Mouse (Mus musculus) midbrain, embryonic 11.5 days (tissue): ENCODE results near the gene Gabra4. TPM values are rescaled to one million over a fixed set of nuclear protein-coding genes. Genes with fewer than 3 reads are reported as not detected.

Source experiments
- ATAC-seq: fragments of 200-750 bp; cut with Nextera tagmentation; 2 replicates; pipeline ENCODE4 v1.8.0; 2017; ENCODE audit warnings: moderate TSS enrichment, moderate library complexity; ENCODE audit not compliant: low FRiP score
- DNase-seq: peaks from one replicate; pipeline ENCODE4 v3.0.0; 2015; ENCODE audit warnings: low spot score; ENCODE audit errors: missing footprints
- H3K27ac ChIP-seq: fragments of 300-500 bp; sonication (generic); 2 replicates; pipeline ENCODE4 v1.5.1; 2014; ENCODE audit warnings: low read depth, low read length
- H3K27me3 ChIP-seq: fragments of 300-500 bp; sonication (generic); 2 replicates; pipeline ENCODE4 v1.6.1; 2014; ENCODE audit warnings: mild to moderate bottlenecking, low read length, moderate library complexity, mixed read lengths; ENCODE audit not compliant: control insufficient read depth, insufficient read depth
- H3K36me3 ChIP-seq: fragments of 300-500 bp; sonication (generic); 2 replicates; pipeline ENCODE4 v1.6.1; 2014; ENCODE audit warnings: mild to moderate bottlenecking, low read length, moderate library complexity, mixed read lengths; ENCODE audit not compliant: control insufficient read depth, insufficient read depth
- H3K4me1 ChIP-seq: fragments of 300-500 bp; sonication (generic); 2 replicates; pipeline ENCODE4 v1.6.1; 2014; ENCODE audit warnings: low read length; ENCODE audit not compliant: control insufficient read depth, insufficient read depth
- H3K4me2 ChIP-seq: fragments of 300-500 bp; sonication (generic); 2 replicates; pipeline ENCODE4 v1.6.1; 2014; ENCODE audit warnings: mild to moderate bottlenecking, moderate library complexity
- H3K4me3 ChIP-seq: fragments of 300-500 bp; sonication (generic); 2 replicates; pipeline ENCODE4 v1.5.1; 2014; ENCODE audit warnings: low read depth, low read length
- H3K9ac ChIP-seq: fragments of 300-500 bp; sonication (generic); 2 replicates; pipeline ENCODE4 v1.6.1; 2014; ENCODE audit warnings: low read length
- H3K9me3 ChIP-seq: fragments of 300-500 bp; sonication (generic); 2 replicates; pipeline ENCODE4 v1.6.1; 2016; ENCODE audit warnings: low read length; ENCODE audit not compliant: control insufficient read depth
- WGBS: fragments of 180-500 bp; shearing (Covaris S2); extraction: QIAGEN DNeasy Blood & Tissue Kit; methylation state at CpG from one replicate; pipeline ENCODE4 v1.1.7; 2014; 5-methylcytosine and 5-hydroxymethylcytosine counted together
- polyA plus RNA-seq: library from polyadenylated mRNA; unstranded; fragments of >200 nt; fragmentation: Nextera tagmentation; extraction: Ambion mirVana; gene quantifications from 2 replicates; pipeline ENCODE4 v1.2.1, GENCODE M21; 2014

Gabra4 gene
- polyA plus RNA-seq, 1 experiment from 2014 or later: 1.6 TPM

DNA sequence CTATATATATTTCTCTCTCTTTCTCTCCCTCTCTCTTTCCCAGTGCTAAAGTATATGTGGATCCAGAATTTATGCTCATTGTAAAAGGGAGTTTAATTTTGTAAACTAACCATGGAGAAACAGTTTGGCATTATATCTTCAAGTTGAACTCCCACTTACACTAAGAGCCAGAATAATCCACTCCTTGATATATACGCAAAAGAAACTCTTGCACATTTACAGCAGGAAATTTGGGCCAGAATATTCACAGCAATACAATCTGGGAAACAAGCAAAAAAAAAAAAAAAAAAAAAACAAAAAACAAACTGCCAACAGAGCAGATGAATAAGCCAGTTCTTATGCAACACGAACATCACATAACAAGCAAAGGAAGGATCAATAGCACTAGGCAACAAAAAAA, 10.0 kb downstream of the Gabra4 start:
- DNase-seq: peak; percentile 53

DNA sequence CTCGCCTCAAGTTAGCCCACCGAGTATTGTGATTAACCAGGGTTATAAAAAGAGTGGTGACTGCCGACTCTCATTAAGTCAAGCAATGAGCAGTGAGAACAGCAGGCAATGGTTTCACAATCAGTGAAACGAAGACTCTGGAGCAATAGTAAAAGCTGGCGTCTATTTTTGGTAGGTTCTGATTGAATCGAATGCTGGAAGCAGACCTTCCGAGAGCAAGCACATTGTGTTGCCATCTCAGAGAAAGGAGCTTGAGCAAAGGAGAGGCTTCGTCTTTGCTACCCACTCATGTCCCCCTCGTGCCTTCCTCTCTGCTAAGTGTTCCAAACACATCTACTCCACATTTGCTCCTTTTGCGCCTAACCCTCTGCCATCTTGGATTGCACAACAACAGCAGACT, 18.3 kb downstream of the Gabra4 start:
- Histone ChIP-seq H3K4me1 (no peaks in the 10 kb centered on the region), H3K9me3 (no peaks in the 10 kb centered on the region), H3K9ac (no peak overlapping the region), H3K4me3 (no peak overlapping the region), H3K27ac (no peak overlapping the region), H3K4me2 (no peak overlapping the region), H3K36me3 (no peaks in the 10 kb centered on the region), H3K27me3 (no peaks in the 10 kb centered on the region)
- DNase-seq (no peak), ATAC-seq (no peak)
- 86% methylated on average over 10 of the region's 10 CpGs for WGBS

More for the DNA sequence above, 10.0 kb downstream of the Gabra4 start:
- Histone ChIP-seq H3K27me3 (no peaks in the 10 kb centered on the region), H3K9ac (no peak overlapping the region), H3K36me3 (no peaks in the 10 kb centered on the region), H3K4me2 (no peak overlapping the region), H3K9me3 (no peaks in the 10 kb centered on the region), H3K27ac (no peak overlapping the region), H3K4me1 (no peaks in the 10 kb centered on the region), H3K4me3 (no peak overlapping the region)
- 81% methylated on average over 2 of the region's 2 CpGs for WGBS
- no peak for ATAC-seq

DNA sequence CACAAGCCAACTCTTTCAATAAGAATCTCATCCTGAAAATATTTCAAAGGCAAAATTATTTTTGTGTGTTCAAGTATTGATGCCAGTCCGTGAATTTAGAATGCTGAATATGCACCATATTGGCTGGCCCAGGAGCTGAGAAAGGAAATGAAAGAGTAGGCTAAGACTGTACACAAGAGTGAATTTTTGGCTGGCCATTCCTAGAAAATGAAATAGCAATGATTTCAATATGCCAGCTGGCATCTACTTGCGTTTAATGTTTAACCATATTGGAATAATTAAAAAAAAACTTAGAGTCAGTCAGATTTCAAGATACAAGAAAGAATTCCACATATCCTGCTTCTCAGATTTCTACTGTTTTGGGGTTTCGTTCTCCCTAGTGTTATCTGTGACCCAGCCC, 30.3 kb downstream of the Gabra4 start:
- 92% methylated on average over 3 of the region's 3 CpGs for WGBS
- DNase-seq (no peak), ATAC-seq (no peak)
- Histone ChIP-seq H3K27ac (no peak overlapping the region), H3K9ac (no peak overlapping the region), H3K4me1 (no peaks in the 10 kb centered on the region), H3K4me2 (no peak overlapping the region), H3K9me3 (no peaks in the 10 kb centered on the region), H3K4me3 (no peak overlapping the region), H3K36me3 (no peaks in the 10 kb centered on the region), H3K27me3 (no peaks in the 10 kb centered on the region)

DNA sequence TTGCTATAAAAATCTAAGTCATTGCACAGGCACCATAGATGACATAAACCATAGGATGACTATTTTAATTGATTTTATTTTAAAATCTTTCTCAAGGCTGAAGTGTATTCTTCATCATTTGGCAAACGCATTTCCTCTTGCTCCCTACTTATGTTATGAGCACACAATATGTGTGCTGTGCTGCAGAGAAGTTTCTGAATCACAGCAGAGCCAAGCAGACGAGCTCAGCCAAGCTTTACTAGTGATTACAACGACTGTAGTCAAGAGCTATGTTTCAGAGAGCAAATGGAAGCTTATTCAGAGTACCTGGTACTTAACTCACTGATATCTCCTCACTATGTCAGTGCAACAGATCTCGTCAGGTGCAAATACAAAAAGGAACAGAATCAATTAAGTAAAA, 41.4 kb downstream of the Gabra4 start:
- H3K27me3 ChIP-seq: no peaks in the 10 kb centered on the region
- H3K4me3 ChIP-seq: no peak overlapping the region
- H3K9me3 ChIP-seq: no peaks in the 10 kb centered on the region
- no peak for DNase-seq
- no peak overlapping the region for H3K9ac ChIP-seq
- no peak overlapping the region for H3K27ac ChIP-seq
- ATAC-seq: no peak
- H3K4me1 ChIP-seq: no peaks in the 10 kb centered on the region
- H3K36me3 ChIP-seq: no peaks in the 10 kb centered on the region
- no peak overlapping the region for H3K4me2 ChIP-seq
- 83% methylated on average over 4 of the region's 4 CpGs for WGBS

DNA sequence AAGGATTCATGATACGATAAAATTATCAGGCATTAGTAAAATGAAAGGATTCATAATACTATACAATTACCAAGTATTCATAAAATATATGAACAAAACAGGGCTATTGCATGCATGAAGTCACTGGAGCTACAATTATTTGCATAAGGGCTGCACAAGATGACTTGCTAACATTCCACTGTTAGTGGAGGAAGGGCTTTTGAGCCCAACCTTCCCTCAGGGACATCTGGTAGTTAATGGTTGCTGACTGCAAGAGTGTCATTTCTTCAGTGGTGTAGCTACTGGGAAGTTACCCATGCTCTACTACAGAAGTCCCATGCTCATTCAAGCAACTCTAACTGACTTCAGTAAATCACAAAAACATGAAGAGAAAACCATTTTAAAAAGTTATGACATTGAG, 43.8 kb downstream of the Gabra4 start:
- Histone ChIP-seq H3K4me3 (no peak overlapping the region), H3K9me3 (no peaks in the 10 kb centered on the region), H3K27me3 (no peaks in the 10 kb centered on the region), H3K36me3 (no peaks in the 10 kb centered on the region), H3K27ac (no peak overlapping the region), H3K9ac (no peak overlapping the region), H3K4me1 (no peaks in the 10 kb centered on the region), H3K4me2 (no peak overlapping the region)
- no peak for DNase-seq
- ATAC-seq: no peak
- WGBS: 94% methylated on average over 1 of the region's 1 CpGs

DNA sequence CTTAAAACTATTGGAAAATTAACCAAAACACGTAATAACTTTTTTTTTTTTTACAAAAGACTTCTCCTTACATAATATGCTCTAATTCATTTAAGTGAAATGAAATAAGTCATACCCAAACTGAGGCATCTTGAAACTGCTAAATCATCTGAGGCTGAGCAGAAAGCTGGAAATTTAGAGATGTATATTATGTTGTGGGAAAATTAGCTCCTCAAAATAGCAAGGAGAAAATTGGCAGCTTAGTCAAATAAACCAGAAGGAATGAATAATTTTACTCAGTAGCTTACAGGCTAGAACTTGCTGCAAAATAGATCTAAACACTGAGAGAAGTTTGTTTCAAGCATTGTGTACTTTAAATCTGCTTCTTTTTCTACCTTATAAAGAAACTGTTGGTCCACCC, 49.4 kb downstream of the Gabra4 start:
- Histone ChIP-seq H3K9me3 (no peaks in the 10 kb centered on the region), H3K9ac (no peak overlapping the region), H3K36me3 (no peaks in the 10 kb centered on the region), H3K27me3 (no peaks in the 10 kb centered on the region), H3K4me1 (no peaks in the 10 kb centered on the region), H3K4me3 (no peak overlapping the region), H3K27ac (no peak overlapping the region), H3K4me2 (no peak overlapping the region)
- WGBS: 87% methylated on average over 1 of the region's 1 CpGs
- ATAC-seq: no peak
- DNase-seq: no peak

DNA sequence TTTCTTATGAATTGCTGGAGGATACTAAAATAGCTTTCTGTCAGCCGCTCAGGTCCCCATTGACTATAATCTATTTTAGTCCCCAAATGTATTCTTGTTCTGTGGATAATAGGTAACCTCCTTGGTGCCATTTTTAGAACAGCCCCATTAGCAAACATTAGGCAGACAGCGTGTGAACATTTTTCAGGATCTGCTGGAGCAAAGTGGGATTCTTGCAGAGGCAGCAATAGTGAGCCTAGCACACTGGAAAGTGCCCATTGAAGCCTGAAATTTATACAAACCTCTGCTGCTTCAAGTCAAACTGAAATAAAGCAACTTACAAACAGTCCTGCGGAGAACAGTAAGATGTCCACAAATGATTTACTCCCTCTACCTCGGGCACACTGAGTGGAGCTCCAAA, 51.2 kb downstream of the Gabra4 start:
- no peak overlapping the region for H3K27ac ChIP-seq
- H3K36me3 ChIP-seq: no peaks in the 10 kb centered on the region
- ATAC-seq (no peak), DNase-seq (no peak)
- no peak overlapping the region for H3K4me2 ChIP-seq
- H3K9ac ChIP-seq: no peak overlapping the region
- H3K4me3 ChIP-seq: no peak overlapping the region
- no peaks in the 10 kb centered on the region for H3K9me3 ChIP-seq
- no peaks in the 10 kb centered on the region for H3K4me1 ChIP-seq
- 71% methylated on average over 4 of the region's 4 CpGs for WGBS
- H3K27me3 ChIP-seq: no peaks in the 10 kb centered on the region

DNA sequence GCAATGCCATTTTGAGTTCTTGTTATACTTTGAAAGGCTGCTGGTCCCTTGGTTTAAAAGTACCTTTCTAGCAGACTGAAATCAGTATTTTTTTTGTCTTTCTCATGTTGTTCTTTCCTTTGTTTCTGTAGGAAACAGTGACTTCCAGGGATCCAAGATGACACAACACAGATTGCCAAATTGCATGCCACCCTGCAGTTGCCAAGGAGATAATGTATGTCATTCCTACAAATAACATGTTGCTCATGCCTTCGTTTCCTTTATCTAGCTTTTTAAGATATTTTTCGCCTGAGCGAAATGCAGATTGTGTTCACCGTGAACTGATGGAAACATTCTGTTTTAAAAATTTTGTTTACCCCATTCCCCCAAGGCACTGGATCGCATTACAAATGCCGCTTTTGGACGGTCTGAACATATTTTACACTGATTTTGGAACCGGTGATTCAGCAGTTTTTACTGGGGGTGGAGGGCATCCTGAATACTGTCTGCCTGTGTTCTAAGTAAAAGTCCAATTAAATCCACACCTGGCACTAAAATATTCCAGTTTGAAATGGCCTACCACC, 53.9 kb downstream of the Gabra4 start:
- no peak overlapping the region for H3K9ac ChIP-seq
- no peak overlapping the region for H3K27ac ChIP-seq
- DNase-seq (no peak), ATAC-seq (no peak)
- H3K4me3 ChIP-seq: no peak overlapping the region
- H3K4me2 ChIP-seq: no peak overlapping the region
- WGBS: 78% methylated on average over 8 of the region's 8 CpGs
- H3K36me3 ChIP-seq: no peaks in the 10 kb centered on the region
- H3K9me3 ChIP-seq: no peaks in the 10 kb centered on the region
- H3K4me1 ChIP-seq: no peaks in the 10 kb centered on the region
- H3K27me3 ChIP-seq: no peaks in the 10 kb centered on the region

DNA sequence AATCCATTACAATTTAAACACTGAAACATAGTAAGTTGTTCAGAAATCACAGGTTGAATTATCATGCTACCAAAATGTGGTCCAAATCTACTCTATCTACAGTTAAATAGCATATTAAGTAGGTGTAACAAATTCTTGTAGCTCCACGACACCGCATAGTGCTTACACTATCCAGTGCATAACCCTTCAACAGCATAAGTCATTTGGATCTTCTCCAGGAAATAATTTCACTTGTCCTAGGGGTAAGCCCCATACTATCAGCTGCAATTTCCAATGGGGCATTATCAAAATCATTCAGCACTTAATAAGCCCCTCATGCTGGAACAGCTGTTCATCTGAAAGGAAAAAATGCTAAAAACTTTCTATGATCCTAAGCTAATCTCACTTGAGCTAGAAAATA, 62.8 kb downstream of the Gabra4 start:
- Histone ChIP-seq H3K27me3 (no peaks in the 10 kb centered on the region), H3K27ac (no peak overlapping the region), H3K36me3 (no peaks in the 10 kb centered on the region), H3K4me1 (no peaks in the 10 kb centered on the region), H3K4me2 (no peak overlapping the region), H3K9ac (no peak overlapping the region), H3K9me3 (no peaks in the 10 kb centered on the region), H3K4me3 (no peak overlapping the region)
- no peak for DNase-seq
- no peak for ATAC-seq
- 92% methylated on average over 2 of the region's 2 CpGs for WGBS
